Comparison of ENCODE assay signal across 8 mouse cellular contexts in genomic region chr11:40599956-40600772, GRCm38 (mm10).
A peak's percentile ranks its signal among the peaks of the same experiment; 100 is the strongest.
DNase-seq lines count a peak whose midpoint lies in the region; ATAC-seq lines count a peak whose summit lies in the region.

No protein-coding gene starts in this region.

- H3K4me3 ChIP-seq in midbrain, embryonic 13.5 days (replicated peaks), result no peak overlapping the region

- ATAC-seq in midbrain, embryonic 13.5 days, result peak; percentile 59; the same call in 1 of the 2 replicates

- peak; percentile 32 to 43 for DNase-seq in layer of hippocampus, postnatal 10 days (ENCODE audit: low spot score in 2 of 2)
- no peak for DNase-seq in layer of hippocampus, adult 9-10 months (ENCODE audit: low spot score)
- DNase-seq in adrenal gland, adult 8-10 months, result peak; percentile 5
- DNase-seq in embryo, embryonic 9.5 days (ENCODE audit: extremely low spot score), result peak; percentile 62
- peak; percentile 86 for DNase-seq in hindlimb bud, embryonic 11.5 days (ENCODE audit: extremely low spot score, low read depth, low spot score)
- DNase-seq in spleen, adult 18-20 months, result no peak
- no peak for DNase-seq in layer of hippocampus, adult 18-20 months (ENCODE audit: low spot score in 2 of 2)

- H3K36me3 ChIP-seq in midbrain, embryonic 13.5 days, result no peaks in the 10 kb centered on the region

- WGBS in midbrain, embryonic 13.5 days, result 8% methylated on average over 15 of the region's 15 CpGs

- H3K4me1 ChIP-seq in midbrain, embryonic 13.5 days (replicated peaks), result peaks cover 20% of the 10 kb centered on the region

- H3K27ac ChIP-seq in midbrain, embryonic 13.5 days, result 0 out of 2 replicates have a peak overlapping the region, but pooled peaks have one; percentile 0

- peak overlapping the region; percentile 17 for H3K4me2 ChIP-seq in midbrain, embryonic 13.5 days (replicated peaks)

- no peaks in the 10 kb centered on the region for H3K9me3 ChIP-seq in midbrain, embryonic 13.5 days

- peak overlapping the region; percentile 20; the same call in 1 of the 2 replicates for H3K9ac ChIP-seq in midbrain, embryonic 13.5 days (replicated peaks)

- H3K27me3 ChIP-seq in midbrain, embryonic 13.5 days, result no peaks in the 10 kb centered on the region

Comparison
In these comparisons a context has a peak if more than half of its experiments do, and no peak if none do; other contexts are left out.
1. DNase-seq: peak in layer of hippocampus, postnatal 10 days (2 of 2), adrenal gland, adult 8-10 months (single experiment), embryo, embryonic 9.5 days (single experiment) and hindlimb bud, embryonic 11.5 days (single experiment); none in layer of hippocampus, adult 9-10 months (single experiment), spleen, adult 18-20 months (0 of 2) and layer of hippocampus, adult 18-20 months (0 of 2).